Mouse (Mus musculus): Measurements from ENCODE around the gene Lrrc75a. TPM values are rescaled to one million over a fixed set of nuclear protein-coding genes. Genes with fewer than 3 reads are reported as not detected.
A peak's percentile ranks its signal among the peaks of the same experiment; 100 is the strongest.
"Not testable (repeated sequence)": the region's sequence is repeated elsewhere in the genome, so short reads cannot be mapped to it uniquely, and the experiment has no call there.

The Lrrc75a gene
- 10 to 100 TPM; 18.7 to 21.8 TPM for total RNA-seq (2021)

DNA sequence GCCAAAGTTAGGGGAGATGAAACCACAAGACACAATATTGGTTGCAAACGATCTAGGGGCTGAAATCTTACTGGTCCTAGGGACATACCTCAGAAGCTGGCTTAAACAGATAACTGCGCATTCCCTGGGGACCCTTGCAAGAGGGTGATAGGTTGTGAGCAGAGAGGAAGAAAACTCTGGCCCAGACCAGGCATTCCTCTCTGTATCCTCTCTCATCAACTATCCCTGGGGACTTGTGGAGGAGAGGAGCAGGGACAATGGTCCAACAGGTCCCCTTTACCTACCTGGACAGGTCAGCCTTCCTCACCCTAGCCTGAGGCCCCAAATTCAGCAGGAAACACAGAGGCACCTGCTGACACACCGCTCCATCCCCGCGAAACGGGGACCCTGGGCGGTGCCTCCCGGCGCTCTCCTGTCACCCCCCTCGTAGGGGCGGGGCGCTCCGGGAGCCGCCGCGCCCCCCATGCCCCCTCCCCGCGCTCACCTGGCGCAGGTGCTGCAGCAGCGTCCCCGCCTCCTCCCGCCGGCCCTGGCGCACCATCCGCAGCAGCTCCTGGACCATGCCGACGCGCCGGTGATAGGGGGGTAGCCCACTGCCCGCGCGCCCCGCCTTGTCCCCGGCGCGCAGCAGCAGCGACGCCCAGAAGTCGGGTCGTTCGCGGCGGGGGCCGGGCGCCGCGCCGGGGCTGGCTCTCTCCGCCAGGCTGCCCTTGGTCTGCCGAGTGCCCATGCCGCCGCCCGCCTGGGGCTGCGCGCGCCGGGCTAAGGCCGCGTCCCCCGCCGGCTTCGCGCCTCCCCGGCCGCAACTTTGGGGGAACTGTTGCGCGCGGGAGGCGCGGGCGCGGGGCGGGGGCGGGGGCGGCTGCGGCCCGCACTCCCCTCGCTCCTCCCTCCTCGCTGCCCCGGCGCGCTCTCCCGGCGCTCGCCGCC is at the start of gene Lrrc75a:
Gene Lrrc75a (minus strand): TSS at position 863 of the 930 bp plus-strand sequence.
- intact Hi-C loops (cut with DNase I): loop anchor here (1.0 kb wide), 1 partner anchor 35 kb away; no protein-coding TSS in a partner anchor
- peak in 1 of 2 experiments; percentile 51 for DNase-seq (ENCODE audit: low spot score in 2 of 2)

DNA sequence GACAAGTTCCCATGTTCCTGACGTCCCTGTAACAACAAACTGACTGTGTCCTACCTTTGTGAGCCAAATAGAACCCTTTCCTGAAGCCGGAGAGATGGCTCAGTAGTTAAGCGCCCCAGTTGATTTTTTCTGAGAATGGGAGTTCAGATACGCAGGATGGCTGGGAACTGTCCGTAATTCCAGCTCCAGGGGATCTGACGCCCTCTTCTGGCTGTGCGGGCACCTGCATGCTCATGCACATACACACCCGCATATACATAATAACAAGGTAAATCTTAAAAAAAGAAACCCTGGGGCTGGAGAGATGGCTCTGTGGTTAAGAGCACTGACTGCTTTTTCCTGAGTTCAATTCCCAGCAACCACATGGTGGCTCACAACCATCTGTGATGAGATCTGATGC is 46.8 kb upstream of the Lrrc75a start:
- intact Hi-C loops (cut with DNase I): no loop called here
- DNase-seq (ENCODE audit: low spot score in 2 of 2): no peak

DNA sequence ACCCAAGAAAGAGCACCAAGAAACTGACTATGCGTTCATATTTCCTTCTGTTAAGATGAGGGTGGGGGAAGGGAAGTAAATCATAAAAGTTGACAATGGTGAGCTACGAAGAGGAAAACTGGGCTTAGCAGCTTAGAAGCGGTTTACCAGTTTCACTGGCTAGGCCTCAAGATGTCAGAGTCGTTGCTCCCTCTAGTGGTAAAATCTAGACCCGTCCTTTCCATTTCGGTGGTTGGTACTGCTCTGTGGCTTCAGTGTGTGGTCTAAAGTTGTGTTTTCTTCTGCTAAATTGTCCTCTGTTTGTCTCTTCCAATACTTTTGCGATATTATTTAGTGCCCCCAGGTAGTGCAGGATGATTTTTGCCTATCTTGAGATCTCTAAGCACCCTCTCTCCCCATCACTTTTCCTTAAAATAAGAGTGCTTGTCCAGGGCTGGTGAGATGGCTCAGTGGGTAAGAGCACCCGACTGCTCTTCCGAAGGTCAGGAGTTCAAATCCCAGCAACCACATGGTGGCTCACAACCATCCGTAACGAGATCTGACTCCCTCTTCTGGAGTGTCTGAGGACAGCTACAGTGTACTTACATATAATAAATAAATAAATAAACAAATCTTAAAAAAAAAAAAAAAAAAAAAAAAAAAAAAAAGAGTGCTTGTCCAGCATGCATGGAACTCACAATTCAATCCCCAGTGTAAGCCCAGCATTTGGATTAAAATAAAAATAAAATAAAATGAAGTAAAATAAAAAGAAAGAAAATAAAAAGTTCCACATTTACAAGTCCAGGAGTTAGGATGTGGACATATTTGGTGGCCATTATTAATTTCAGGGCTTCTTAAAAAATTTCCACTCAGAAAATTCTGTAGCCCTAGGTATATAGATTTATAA is 45.2 kb upstream of the Lrrc75a start:
- intact Hi-C loops (cut with DNase I): no loop called here
- DNase-seq (ENCODE audit: low spot score in 2 of 2): no peak

DNA sequence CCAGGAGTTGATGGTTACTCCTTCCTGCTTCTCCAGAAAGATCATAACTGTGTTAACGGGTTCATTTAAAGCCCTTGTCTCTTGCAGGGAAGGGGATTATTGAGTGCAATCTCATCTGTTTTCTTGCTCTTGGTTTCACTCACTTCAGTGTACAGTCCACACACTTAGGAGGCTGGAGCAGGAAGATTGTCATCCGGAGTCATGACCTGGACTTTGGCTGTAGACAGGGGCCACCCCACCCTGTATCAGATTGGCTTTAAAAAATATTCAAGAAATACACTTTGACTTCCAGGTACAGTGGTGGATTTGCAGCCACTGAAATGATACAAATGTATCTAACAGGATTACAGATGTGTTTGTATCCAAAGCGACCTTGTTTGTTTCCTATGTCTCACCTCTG is 43.3 kb upstream of the Lrrc75a start:
- DNase-seq (ENCODE audit: low spot score in 2 of 2): no peak
- intact Hi-C loops (cut with DNase I): no loop called here

DNA sequence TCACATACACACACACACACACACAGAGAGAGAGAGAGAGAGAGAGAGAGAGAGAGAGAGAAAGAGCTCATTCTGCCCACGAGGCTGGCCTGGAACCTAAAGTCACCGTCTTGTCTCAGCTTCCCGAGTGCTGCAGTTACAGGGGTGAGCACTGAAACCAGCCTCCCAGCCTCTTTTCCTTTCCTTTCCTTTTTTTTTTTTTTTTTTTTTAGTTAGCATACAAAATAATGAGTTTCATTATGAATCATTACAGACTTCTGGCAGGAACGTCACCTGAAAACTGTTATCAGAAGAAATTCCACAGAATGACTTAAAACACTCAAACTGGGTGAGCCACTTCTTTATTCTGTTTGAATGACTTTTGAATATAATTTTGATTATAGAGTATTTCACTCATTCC is 31.6 kb upstream of the Lrrc75a start:
- no peak for DNase-seq (ENCODE audit: low spot score in 2 of 2)
- intact Hi-C loops (cut with DNase I): no loop called here

DNA sequence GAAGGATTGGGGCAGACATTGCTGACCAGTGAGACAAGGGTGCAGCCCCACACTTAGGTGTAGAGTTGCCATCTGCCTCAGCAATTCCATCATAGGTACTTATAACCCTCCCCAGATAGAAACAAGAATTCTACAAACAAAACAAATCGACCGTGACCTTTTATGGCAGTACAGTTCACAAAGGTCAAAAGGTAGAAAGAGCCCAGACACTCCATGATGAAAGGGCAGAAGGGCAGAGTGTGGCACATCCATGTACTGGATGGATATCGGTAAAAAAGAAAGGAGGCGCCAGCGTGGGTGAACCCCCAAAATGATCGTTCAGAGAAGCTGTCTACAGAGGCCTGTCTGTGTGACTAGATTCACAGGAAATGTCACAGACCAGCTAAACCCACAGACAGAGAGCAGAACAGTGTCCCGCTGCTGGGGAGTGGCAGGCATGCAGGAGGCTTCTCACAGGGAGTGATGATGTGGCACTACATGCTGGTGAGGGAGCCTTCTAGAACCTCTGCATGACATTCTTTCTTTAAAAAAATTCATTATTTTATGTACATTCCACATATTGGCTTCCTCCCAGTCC is 30.5 kb upstream of the Lrrc75a start:
- intact Hi-C loops (cut with DNase I): no loop called here
- no peak for DNase-seq (ENCODE audit: low spot score in 2 of 2)

DNA sequence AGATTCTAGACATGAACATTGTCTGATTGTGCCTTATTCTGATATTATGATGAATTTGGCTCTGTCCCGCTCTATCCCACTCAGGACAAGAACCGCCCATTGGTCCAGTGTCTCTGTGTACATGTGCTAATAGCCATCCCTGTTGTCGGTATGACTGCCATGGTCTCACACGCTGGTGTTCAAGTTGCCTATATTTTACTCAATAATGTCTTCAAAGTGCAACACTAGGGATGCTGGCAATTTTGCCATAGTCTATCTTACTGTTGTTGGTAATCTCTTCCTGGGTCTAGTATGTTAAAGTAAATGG is 27.9 kb upstream of the Lrrc75a start:
- DNase-seq (ENCODE audit: low spot score in 2 of 2): no peak
- intact Hi-C loops (cut with DNase I): no loop called here

DNA sequence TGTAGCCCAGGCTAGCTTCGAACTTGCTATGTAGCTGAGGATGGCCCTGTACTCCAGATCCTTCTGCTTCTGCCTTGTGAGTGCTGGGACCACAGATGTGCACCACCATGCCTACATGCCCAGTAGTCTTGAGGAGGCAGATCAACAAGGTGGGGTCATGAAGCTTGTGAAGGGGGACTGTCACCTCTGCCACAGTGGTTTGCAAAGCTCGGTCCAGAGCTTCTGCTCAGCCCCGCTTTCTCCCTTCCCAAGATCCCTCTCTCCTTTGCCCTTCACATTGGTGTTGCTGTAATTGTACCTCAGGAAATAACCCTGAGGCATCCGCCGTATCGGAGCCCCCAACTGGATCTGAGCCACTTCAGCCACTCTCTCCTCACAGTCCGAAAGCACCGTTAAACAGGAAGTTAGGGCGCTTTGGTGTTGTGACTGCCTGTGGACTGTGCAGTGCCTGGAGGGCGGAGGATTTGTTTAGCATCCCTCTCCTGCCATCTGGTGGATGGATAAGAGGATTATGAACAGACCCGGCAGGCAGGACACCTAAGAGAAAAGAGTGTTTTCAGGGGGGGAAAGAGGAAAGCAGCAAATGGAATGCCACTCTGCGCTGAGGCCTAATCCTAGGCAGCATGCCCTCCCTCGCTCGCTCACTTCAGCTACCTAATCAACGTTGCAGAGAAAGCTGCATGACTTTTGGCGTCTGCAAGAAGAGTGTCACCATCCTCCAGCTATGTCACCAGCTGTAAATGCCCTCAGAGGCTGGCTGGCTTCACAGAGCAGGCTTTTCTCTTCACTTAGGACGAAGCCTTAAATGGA is 27.4 kb upstream of the Lrrc75a start:
- intact Hi-C loops (cut with DNase I): loop anchor here (1.0 kb wide), 1 partner anchor 62 kb away; no protein-coding TSS in a partner anchor
- DNase-seq (ENCODE audit: low spot score in 2 of 2): peak; percentile 56 to 57

DNA sequence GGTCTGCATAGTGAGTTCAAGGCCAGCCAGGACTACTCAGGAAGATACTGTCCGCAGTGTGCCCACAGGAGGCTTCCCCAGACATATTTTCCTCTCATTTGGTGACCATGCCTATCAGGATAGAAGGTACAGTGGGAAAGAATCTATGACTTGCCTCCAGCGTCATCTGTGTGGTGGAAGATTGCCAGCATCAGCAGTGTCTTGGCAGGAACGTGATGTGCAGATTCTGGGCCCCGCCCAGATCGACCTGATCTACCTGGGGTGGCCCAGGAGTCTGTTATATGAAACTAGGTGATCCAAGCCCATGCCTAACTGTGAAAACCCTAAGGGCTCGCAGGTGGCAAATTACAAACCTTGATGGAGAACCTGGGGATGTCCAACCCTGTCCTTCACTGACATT is 21.7 kb upstream of the Lrrc75a start:
- DNase-seq (ENCODE audit: low spot score in 2 of 2): no peak
- intact Hi-C loops (cut with DNase I): no loop called here

DNA sequence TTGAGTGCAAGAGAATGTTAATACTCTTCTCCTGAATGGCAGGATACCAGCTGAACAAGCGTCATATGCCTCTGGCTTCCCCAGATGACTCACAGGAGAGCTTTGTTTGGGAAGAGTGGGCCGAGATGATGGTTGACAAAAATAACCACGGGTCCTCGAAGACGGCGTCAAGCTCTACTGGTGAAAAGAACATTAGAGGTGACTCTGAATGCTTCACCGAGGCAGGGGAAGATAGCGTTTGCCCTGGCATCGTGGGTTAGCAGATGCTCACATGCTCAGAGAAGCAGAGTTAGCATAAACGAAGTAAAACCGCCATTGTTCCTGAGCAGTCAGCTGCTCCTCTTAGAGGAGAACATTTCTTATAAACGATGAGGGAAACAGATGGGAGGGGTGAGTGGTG is 21.1 kb upstream of the Lrrc75a start:
- intact Hi-C loops (cut with DNase I): no loop called here
- peak; percentile 75 to 76 for DNase-seq (ENCODE audit: low spot score in 2 of 2)

DNA sequence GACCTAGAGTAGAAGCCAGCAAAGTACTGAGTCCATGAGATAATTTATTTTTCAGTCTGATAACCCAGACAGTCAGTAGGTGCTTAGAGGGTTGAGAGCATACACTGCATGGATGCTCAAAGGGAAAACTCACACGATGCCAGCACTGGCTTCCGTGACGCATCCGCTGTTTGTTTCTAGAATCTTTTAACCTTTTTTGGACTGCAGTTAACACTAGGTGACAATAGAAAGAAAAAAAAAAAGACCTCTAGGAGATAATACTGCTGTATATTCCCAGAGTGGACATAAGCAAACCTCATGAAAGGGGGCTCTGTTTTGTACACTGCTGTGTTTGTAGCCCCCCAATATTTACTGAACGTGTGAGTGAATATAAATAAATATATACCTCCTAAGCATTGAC is 20.7 kb upstream of the Lrrc75a start:
- intact Hi-C loops (cut with DNase I): no loop called here
- DNase-seq (ENCODE audit: low spot score in 2 of 2): no peak

DNA sequence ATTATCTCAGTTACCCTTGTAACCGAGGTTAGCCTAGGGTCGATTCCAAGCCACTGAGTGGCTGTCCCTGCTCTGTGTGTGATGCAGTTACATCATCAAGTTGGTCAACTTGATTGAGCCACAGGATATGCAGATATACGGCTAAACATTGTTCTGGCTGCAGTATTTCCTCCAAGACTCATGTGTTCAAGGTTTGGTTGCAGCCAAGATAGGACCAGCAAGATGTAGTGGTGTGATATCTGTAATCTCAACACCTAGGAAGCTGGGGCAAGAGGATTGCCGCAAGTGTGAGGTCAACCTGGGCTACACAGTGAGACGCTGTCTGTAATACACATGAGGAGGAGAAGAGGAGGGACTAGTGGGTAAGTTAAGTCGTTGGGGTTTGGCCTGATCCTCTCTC is 15.9 kb upstream of the Lrrc75a start:
- intact Hi-C loops (cut with DNase I): no loop called here
- no peak for DNase-seq (ENCODE audit: low spot score in 2 of 2)

DNA sequence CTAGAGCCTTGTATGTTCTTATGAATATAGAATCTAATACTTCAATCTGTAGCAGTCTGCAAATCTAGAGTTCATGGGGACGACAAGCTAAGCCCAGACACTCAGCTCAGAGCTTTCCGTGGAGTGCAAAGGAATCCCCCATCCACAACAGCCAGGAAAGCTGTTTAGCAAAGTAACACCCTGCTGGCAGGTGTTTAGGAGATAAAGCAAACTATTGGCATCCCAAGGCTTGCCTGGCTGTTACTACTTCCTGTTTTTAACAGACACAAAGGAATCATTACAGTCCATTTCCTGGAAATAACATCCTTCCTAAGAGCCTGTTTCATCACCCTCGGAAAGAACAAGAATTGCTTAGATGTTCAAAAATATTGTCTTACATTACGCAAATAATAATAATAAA is 12.6 kb upstream of the Lrrc75a start:
- intact Hi-C loops (cut with DNase I): no loop called here

DNA sequence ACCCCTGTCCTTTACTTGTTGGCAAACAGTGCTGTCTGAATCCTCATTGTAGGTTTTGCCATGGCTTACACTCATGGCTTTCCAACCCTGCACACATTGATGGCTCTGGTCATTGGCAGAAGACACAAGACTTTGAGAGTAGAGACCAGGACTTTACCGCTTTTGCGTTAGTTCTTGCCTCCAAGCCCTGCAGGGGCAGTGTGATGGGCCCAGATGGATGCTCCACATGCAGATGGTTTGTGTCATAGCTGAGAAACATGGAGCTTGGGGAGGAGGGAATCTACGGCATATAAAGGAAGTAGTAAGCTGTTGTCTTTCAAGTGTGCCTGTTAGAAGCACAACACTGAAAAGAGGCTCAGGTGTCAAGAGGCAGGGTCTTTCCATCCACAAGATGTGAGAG is 3.8 kb upstream of the Lrrc75a start:
- intact Hi-C loops (cut with DNase I): no loop called here
- no peak for DNase-seq (ENCODE audit: low spot score in 2 of 2)

More for the DNA sequence above, 12.6 kb upstream of the Lrrc75a start:
- no peak for DNase-seq (ENCODE audit: low spot score in 2 of 2)

DNA sequence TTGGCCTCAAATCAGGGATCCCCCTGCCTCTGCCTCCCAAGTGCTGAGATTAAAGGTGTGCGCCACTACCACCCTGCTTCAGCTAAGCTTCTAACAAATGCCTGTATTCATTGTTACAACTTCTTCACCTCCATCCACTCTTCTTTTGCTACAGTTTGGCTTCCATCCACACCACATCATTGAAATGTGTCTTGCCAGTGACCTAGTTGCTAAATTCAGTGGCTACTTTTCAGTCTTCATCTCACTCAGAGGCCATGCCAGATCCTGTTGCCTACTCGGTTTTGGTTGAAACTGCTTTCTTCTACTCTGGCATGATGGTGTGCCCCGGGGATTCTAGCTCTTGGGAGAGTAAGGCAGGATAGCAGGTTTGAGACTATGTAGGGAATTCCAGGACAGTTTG is 3.2 kb upstream of the Lrrc75a start:
- no peak for DNase-seq (ENCODE audit: low spot score in 2 of 2)
- intact Hi-C loops (cut with DNase I): no loop called here

DNA sequence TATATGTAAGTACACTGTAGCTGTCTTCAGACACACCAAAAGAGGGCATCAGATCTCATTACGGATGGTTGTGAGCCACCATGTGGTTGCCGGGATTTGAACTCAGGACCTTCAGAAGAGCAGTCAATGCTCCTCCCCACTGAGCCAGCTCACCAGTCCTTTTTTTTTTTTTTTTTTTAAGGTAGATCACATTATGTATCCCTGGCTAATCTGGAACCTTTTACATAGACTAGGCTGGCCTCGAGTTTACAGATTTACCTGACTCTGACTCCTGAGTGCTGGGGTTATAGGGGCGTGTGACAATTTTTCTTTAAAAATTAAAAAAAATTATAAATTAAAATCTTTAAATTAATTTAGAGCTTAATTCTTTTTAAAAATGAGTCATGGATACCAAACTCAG is 1.5 kb upstream of the Lrrc75a start:
- intact Hi-C loops (cut with DNase I); DNase-seq (ENCODE audit: low spot score in 2 of 2): not testable (repeated sequence)

DNA sequence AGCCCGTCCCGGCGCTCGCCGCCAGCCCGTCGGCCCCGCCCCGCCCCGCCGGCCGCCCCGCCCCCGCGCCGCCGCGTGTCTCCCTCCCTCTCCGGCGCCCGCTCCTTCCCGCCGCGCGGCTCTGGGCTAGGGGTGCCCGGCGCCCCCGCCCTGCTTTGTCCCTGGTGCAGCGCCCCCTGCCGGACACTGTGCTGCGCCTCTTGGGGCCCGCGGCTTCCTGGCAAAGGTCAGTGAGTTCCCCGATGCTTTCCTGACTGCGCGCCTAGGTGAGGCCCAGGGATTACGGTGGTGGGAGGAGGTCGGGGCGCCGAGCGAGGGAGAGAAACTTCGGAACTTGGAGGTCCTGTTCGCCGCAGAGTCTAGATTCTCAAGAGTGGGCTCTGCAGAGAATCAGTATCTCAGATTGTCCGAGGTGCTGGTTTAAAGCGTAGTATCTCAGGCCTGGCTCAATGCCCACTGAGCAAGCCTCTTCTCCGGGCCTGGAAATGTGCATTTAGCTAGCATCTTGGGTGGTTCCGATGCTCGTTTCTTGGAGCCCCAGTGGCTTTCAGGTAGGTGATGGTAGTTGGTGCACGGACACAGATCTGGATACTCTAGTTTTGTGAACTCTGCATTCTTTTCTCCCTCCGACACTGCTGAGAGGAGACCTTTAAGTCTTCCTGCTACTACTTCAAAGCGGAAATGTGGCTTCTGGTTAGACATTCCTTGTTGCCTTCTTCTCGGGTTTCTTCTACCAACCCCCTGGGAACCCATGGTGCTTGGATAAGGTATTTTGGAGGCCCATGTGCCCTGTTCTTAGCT is 468 bp upstream of the Lrrc75a start, which contains the start of gene Mmgt2:
Gene Mmgt2 (plus strand): TSS at position 74 of the 801 bp plus-strand sequence.
- intact Hi-C loops (cut with DNase I): loop anchor here (1.0 kb wide), 1 partner anchor 35 kb away; no protein-coding TSS in a partner anchor
- DNase-seq (ENCODE audit: low spot score in 2 of 2): peak; percentile 86 to 89

DNA sequence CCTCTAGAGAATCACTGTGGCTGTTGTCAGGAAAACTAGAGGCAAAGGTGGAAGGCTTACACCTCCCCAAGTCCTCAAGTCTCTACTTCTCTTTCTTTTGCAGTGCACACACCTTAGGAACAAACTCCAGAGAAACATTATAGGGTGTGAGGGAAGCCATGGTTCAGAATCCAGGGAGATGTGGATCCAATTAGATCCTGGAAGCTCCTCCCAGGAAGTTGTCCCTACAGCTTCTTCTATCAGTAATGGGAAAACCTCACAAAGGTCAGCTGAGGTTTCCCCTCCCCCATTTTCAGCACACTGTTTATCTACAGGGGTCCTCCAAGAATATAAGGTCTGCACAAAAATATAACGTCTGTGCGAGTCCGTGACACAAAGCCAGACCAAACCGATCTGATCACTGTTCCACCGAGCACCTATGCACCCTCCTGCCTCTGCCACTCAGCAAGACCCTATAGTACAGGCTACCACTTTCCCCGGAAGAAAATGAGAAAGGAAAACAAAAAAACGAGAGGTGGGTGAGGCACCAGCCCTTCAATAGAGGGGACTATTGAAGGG is 1.3 kb downstream of the Lrrc75a start:
- no peak for DNase-seq (ENCODE audit: low spot score in 2 of 2)
- intact Hi-C loops (cut with DNase I): no loop called here
